Mouse (Mus musculus): ENCODE results near the gene Mier2.

DNA sequence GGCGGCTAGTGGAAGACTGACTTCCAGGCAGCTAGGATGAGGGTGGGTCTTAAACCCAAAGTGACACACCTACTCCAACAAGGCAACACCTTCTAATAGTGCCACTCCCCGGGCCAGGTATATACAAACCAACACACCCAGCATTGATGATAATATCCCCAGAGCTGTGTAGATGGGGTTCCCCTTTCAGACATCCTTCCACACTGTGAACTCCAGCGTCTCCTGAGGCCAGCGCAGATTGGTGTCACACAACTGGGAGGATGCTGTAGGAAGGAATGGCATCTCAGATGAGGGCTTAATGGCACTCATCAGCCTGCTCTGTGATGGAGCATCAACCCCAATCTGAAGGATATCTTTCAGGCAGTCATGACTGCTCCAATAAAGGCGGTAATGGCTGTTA lies 2.5 kb upstream of the Mier2 start:
- TF ChIP-seq EP300 (IDR thresholded peaks at IDR 0.05) (no peak), CTCF (IDR thresholded peaks at IDR 0.05) (no peak)
